Mouse (Mus musculus): ENCODE results near the gene Gm20388. TPM values are rescaled to one million over a fixed set of nuclear protein-coding genes. Genes with fewer than 3 reads are reported as not detected.
A peak's percentile ranks its signal among the peaks of the same experiment; 100 is the strongest.

Gene Gm20388
- total RNA-seq, 2 experiments from 2014 or later = 1.9 to 2.0 TPM

GRCm38 (mm10) chr8:120228781-120229573 lies 318.3 kb downstream of the Gm20388 start:
- DNase-seq = peak; percentile 34

- peak; percentile 80 for DNase-seq
Measured at GRCm38 (mm10) chr8:120229574-120229916, 318.9 kb downstream of the Gm20388 start.

GRCm38 (mm10) chr8:120230081-120230480 lies 319.4 kb downstream of the Gm20388 start:
- DNase-seq = peak; percentile 33

- DNase-seq = peak; percentile 49
Measured at GRCm38 (mm10) chr8:120230715-120231614, 320.3 kb downstream of the Gm20388 start.

GRCm38 (mm10) chr8:120231870-120232269 lies 321.2 kb downstream of the Gm20388 start:
- peak; percentile 42 for DNase-seq

- no peak for DNase-seq
Measured at GRCm38 (mm10) chr8:120232398-120232797, 321.8 kb downstream of the Gm20388 start.

- DNase-seq = peak; percentile 73
Measured at GRCm38 (mm10) chr8:120232913-120233312, 322.3 kb downstream of the Gm20388 start.

GRCm38 (mm10) chr8:120234457-120234856 lies 323.8 kb downstream of the Gm20388 start:
- DNase-seq = peak; percentile 62

GRCm38 (mm10) chr8:120234866-120235265 lies 324.2 kb downstream of the Gm20388 start:
- DNase-seq = peak; percentile 71

GRCm38 (mm10) chr8:120243222-120243621 lies 332.6 kb downstream of the Gm20388 start:
- DNase-seq = no peak

GRCm38 (mm10) chr8:120243916-120244451 lies 333.3 kb downstream of the Gm20388 start:
- no peak for DNase-seq

GRCm38 (mm10) chr8:120244553-120244952 lies 333.9 kb downstream of the Gm20388 start:
- no peak for DNase-seq

- no peak for DNase-seq
Measured at GRCm38 (mm10) chr8:120247618-120248017, 337.0 kb downstream of the Gm20388 start.

GRCm38 (mm10) chr8:120248031-120248430 lies 337.4 kb downstream of the Gm20388 start:
- peak; percentile 61 for DNase-seq

- no peak for DNase-seq
Measured at GRCm38 (mm10) chr8:120248451-120248850, 337.8 kb downstream of the Gm20388 start.

- DNase-seq = no peak
Measured at GRCm38 (mm10) chr8:120249800-120250336, 339.2 kb downstream of the Gm20388 start.

- DNase-seq = no peak
Measured at GRCm38 (mm10) chr8:120250750-120251410, 340.2 kb downstream of the Gm20388 start.

- DNase-seq = no peak
Measured at GRCm38 (mm10) chr8:120251411-120252035, 340.9 kb downstream of the Gm20388 start.

- DNase-seq = peak; percentile 82
Measured at GRCm38 (mm10) chr8:120253626-120254025, 343.0 kb downstream of the Gm20388 start.

GRCm38 (mm10) chr8:120255406-120255987 lies 344.9 kb downstream of the Gm20388 start:
- DNase-seq = no peak

GRCm38 (mm10) chr8:120256958-120257357 lies 346.3 kb downstream of the Gm20388 start:
- DNase-seq = no peak
